20 mouse cellular contexts compared by ENCODE assay signal in genomic region chr14:60256356-60256755, GRCm38 (mm10). TPM values are rescaled to one million over a fixed set of nuclear protein-coding genes. Genes with fewer than 3 reads are reported as not detected.
DNase-seq lines count a peak whose midpoint lies in the region; ATAC-seq and TF ChIP-seq lines count a peak whose summit lies in the region.
"Had no signal": no experiment of that assay in that cellular context is flagged by ENCODE, and none has a peak within 500 bp of the region (broad histone marks: within the 10 kb centered on the region; RNA-seq: fewer than 3 reads in every experiment).

No protein-coding gene starts in this region.

- no peak for ATAC-seq in midbrain, postnatal 0 days (ENCODE audit: low FRiP score)
- ATAC-seq in midbrain, embryonic 11.5 days (ENCODE audit: low FRiP score) = no peak
- no peak for ATAC-seq in embryonic facial prominence, embryonic 13.5 days (ENCODE audit: insufficient number of reproducible peaks, insufficient read depth, low FRiP score, low TSS enrichment, low read depth)
- ATAC-seq: forebrain, embryonic 16.5 days; inflammation-experienced regulatory T-cells, adult 6 months; Patski had no signal

- H3K9me3 ChIP-seq in heart, embryonic 10.5 days = no peaks in the 10 kb centered on the region
- no peaks in the 10 kb centered on the region for H3K9me3 ChIP-seq in midbrain, postnatal 0 days (ENCODE audit: low read length)
- no peaks in the 10 kb centered on the region for H3K9me3 ChIP-seq in midbrain, embryonic 11.5 days (ENCODE audit: control insufficient read depth, low read length)
- no peaks in the 10 kb centered on the region for H3K9me3 ChIP-seq in embryonic facial prominence, embryonic 13.5 days
- H3K9me3 ChIP-seq: limb, embryonic 15.5 days had no signal

- 25% methylated on average over 3 of the region's 3 CpGs for WGBS in heart, embryonic 10.5 days
- WGBS in midbrain, postnatal 0 days = 24% methylated on average over 3 of the region's 3 CpGs
- 26% methylated on average over 3 of the region's 3 CpGs for WGBS in midbrain, embryonic 11.5 days
- 23% methylated on average over 3 of the region's 3 CpGs for WGBS in embryonic facial prominence, embryonic 13.5 days

- no peak for TF ChIP-seq CTCF in midbrain, postnatal 0 days (IDR thresholded peaks at IDR 0.05)

- H3K4me1 ChIP-seq in heart, embryonic 10.5 days = peaks cover 5% of the 10 kb centered on the region
- H3K4me1 ChIP-seq in midbrain, postnatal 0 days (ENCODE audit: insufficient read depth, low read length) = no peaks in the 10 kb centered on the region
- peaks cover 6% of the 10 kb centered on the region for H3K4me1 ChIP-seq in midbrain, embryonic 11.5 days (ENCODE audit: control insufficient read depth, insufficient read depth, low read length)
- peaks cover 15% of the 10 kb centered on the region; the same call in 1 of the 2 replicates for H3K4me1 ChIP-seq in embryonic facial prominence, embryonic 13.5 days

- no peaks in the 10 kb centered on the region for H3K36me3 ChIP-seq in heart, embryonic 10.5 days
- H3K36me3 ChIP-seq in midbrain, postnatal 0 days (ENCODE audit: insufficient read depth, low read length) = no peaks in the 10 kb centered on the region
- H3K36me3 ChIP-seq in midbrain, embryonic 11.5 days (ENCODE audit: control insufficient read depth, insufficient read depth, low read length) = no peaks in the 10 kb centered on the region
- no peaks in the 10 kb centered on the region for H3K36me3 ChIP-seq in embryonic facial prominence, embryonic 13.5 days
- H3K36me3 ChIP-seq: limb, embryonic 15.5 days had no signal

- DNase-seq in heart, adult 11 months = peak; percentile 85
- no peak for DNase-seq in heart, embryonic 10.5 days (ENCODE audit: low spot score)
- DNase-seq in midbrain, postnatal 0 days (ENCODE audit: low spot score) = no peak
- no peak for DNase-seq in midbrain, embryonic 11.5 days (ENCODE audit: low spot score, missing footprints)
- peak; percentile 26 for DNase-seq in retina, postnatal 1 day
- no peak for DNase-seq in frontal cortex, postnatal 36 days (ENCODE audit: low spot score in 2 of 2)
- no peak for DNase-seq in cerebellum, adult 8-10 months
- DNase-seq: adrenal gland, postnatal 36 days; cerebellum, adult 9-10 months; gastrocnemius, postnatal 25 days; kidney, postnatal 14 days; layer of hippocampus, postnatal 36 days; thymus, postnatal 36 days had no signal

- no peak overlapping the region for H3K4me3 ChIP-seq in heart, embryonic 10.5 days
- H3K4me3 ChIP-seq in midbrain, postnatal 0 days (ENCODE audit: low read depth, low read length) = no peak overlapping the region
- H3K4me3 ChIP-seq in midbrain, embryonic 11.5 days (ENCODE audit: low read depth, low read length) = no peak overlapping the region
- H3K4me3 ChIP-seq in embryonic facial prominence, embryonic 13.5 days = no peak overlapping the region
- H3K4me3 ChIP-seq: limb, embryonic 15.5 days had no signal

- peak overlapping the region; percentile 19; the same call in 1 of the 2 replicates for H3K9ac ChIP-seq in midbrain, postnatal 0 days (replicated peaks; ENCODE audit: low read length, poor library complexity, severe bottlenecking)
- H3K9ac ChIP-seq in midbrain, embryonic 11.5 days (ENCODE audit: low read length) = no peak overlapping the region
- 0 out of 2 replicates have a peak overlapping the region, but pooled peaks have one; percentile 11 for H3K9ac ChIP-seq in embryonic facial prominence, embryonic 13.5 days
- H3K9ac ChIP-seq: limb, embryonic 15.5 days had no signal

- H3K27ac ChIP-seq in heart, embryonic 10.5 days = no peak overlapping the region
- H3K27ac ChIP-seq in midbrain, postnatal 0 days (ENCODE audit: low read depth, low read length) = no peak overlapping the region
- no peak overlapping the region for H3K27ac ChIP-seq in midbrain, embryonic 11.5 days (ENCODE audit: low read depth, low read length)
- H3K27ac ChIP-seq in embryonic facial prominence, embryonic 13.5 days = no peak overlapping the region
- H3K27ac ChIP-seq: limb, embryonic 15.5 days had no signal

- H3K27me3 ChIP-seq in heart, embryonic 10.5 days (ENCODE audit: insufficient read depth, poor library complexity, severe bottlenecking) = no peaks in the 10 kb centered on the region
- no peaks in the 10 kb centered on the region for H3K27me3 ChIP-seq in midbrain, postnatal 0 days (ENCODE audit: insufficient read depth, low read length)
- no peaks in the 10 kb centered on the region for H3K27me3 ChIP-seq in midbrain, embryonic 11.5 days (ENCODE audit: control insufficient read depth, insufficient read depth, low read length)
- H3K27me3 ChIP-seq in embryonic facial prominence, embryonic 13.5 days = no peaks in the 10 kb centered on the region
- H3K27me3 ChIP-seq: limb, embryonic 15.5 days had no signal

- H3K4me2 ChIP-seq in midbrain, postnatal 0 days (ENCODE audit: low read depth, low read length, poor library complexity, severe bottlenecking) = no peak overlapping the region
- no peak overlapping the region for H3K4me2 ChIP-seq in midbrain, embryonic 11.5 days
- H3K4me2 ChIP-seq in embryonic facial prominence, embryonic 13.5 days = no peak overlapping the region
- H3K4me2 ChIP-seq: limb, embryonic 15.5 days had no signal

RNA-seq across cellular contexts. Expression of gene Gm49336, which starts 5.0 kb away (rescaled TPM):
- polyA plus RNA-seq in heart, embryonic 10.5 days (2016; fragmentation: Nextera tagmentation; extraction: Ambion mirVana) = 44.7 and 50.3 TPM in 2 replicates
- 115 and 137 TPM in 2 replicates for total RNA-seq in midbrain, postnatal 0 days (2014; rRNA removed)
- polyA plus RNA-seq in midbrain, postnatal 0 days (2015; fragmentation: Nextera tagmentation; extraction: Ambion mirVana) = 36.9 and 37.5 TPM in 2 replicates
- 86.7 and 94.8 TPM in 2 replicates for polyA plus RNA-seq in midbrain, embryonic 11.5 days (2014; fragmentation: Nextera tagmentation; extraction: Ambion mirVana)
- polyA plus RNA-seq in embryonic facial prominence, embryonic 13.5 days (2015; fragmentation: Nextera tagmentation; extraction: Ambion mirVana) = 46.0 and 54.6 TPM in 2 replicates

RNA-seq across cellular contexts. Expression of gene Nupl1, which starts 5.1 kb away (rescaled TPM):
- polyA plus RNA-seq in heart, embryonic 10.5 days (2016; fragmentation: Nextera tagmentation; extraction: Ambion mirVana) = 0.07 TPM in 1 of 2 replicates, not detected in the other
- 0.05 and 0.16 TPM in 2 replicates for total RNA-seq in midbrain, postnatal 0 days (2014; rRNA removed)
- 0.07 TPM in 1 of 2 replicates, not detected in the other for polyA plus RNA-seq in midbrain, postnatal 0 days (2015; fragmentation: Nextera tagmentation; extraction: Ambion mirVana)
- 0.04 TPM in 1 of 2 replicates, not detected in the other for polyA plus RNA-seq in midbrain, embryonic 11.5 days (2014; fragmentation: Nextera tagmentation; extraction: Ambion mirVana)
- polyA plus RNA-seq in embryonic facial prominence, embryonic 13.5 days (2015; fragmentation: Nextera tagmentation; extraction: Ambion mirVana) = not detected in 2 replicates
- total RNA-seq: adrenal gland, postnatal 36 days; gastrocnemius, postnatal 25 days; layer of hippocampus, postnatal 36 days had no signal
- polyA plus RNA-seq: heart, embryonic 14.5 days; inflammation-experienced regulatory T-cells, adult 6 months; limb, embryonic 15.5 days; Patski; small intestine, adult 2 months had no signal

RNA-seq across cellular contexts. Expression of gene Mtmr6, which starts 8.7 kb away (rescaled TPM):
- 22.4 and 28.4 TPM in 2 replicates for polyA plus RNA-seq in heart, embryonic 10.5 days (2016; fragmentation: Nextera tagmentation; extraction: Ambion mirVana)
- 36.1 and 38.6 TPM in 2 replicates for total RNA-seq in midbrain, postnatal 0 days (2014; rRNA removed)
- polyA plus RNA-seq in midbrain, postnatal 0 days (2015; fragmentation: Nextera tagmentation; extraction: Ambion mirVana) = 57.7 and 58.6 TPM in 2 replicates
- polyA plus RNA-seq in midbrain, embryonic 11.5 days (2014; fragmentation: Nextera tagmentation; extraction: Ambion mirVana) = 51.0 and 57.4 TPM in 2 replicates
- 36.2 and 36.5 TPM in 2 replicates for polyA plus RNA-seq in embryonic facial prominence, embryonic 13.5 days (2015; fragmentation: Nextera tagmentation; extraction: Ambion mirVana)

RNA-seq across cellular contexts. Expression of gene Atp8a2, which starts 59.4 kb away (rescaled TPM):
- 6.9 and 8.0 TPM in 2 replicates for polyA plus RNA-seq in heart, embryonic 10.5 days (2016; fragmentation: Nextera tagmentation; extraction: Ambion mirVana)
- total RNA-seq in midbrain, postnatal 0 days (2014; rRNA removed) = 65.9 and 81.7 TPM in 2 replicates
- 36.0 and 43.0 TPM in 2 replicates for polyA plus RNA-seq in midbrain, postnatal 0 days (2015; fragmentation: Nextera tagmentation; extraction: Ambion mirVana)
- polyA plus RNA-seq in midbrain, embryonic 11.5 days (2014; fragmentation: Nextera tagmentation; extraction: Ambion mirVana) = 7.4 and 8.3 TPM in 2 replicates
- 3.0 and 3.1 TPM in 2 replicates for polyA plus RNA-seq in embryonic facial prominence, embryonic 13.5 days (2015; fragmentation: Nextera tagmentation; extraction: Ambion mirVana)
- polyA plus RNA-seq: Patski had no signal

Comparison
In these comparisons a context has a peak if more than half of its experiments do, and no peak if none do; other contexts are left out.
1. DNase-seq: peak in heart, adult 11 months (single experiment) and retina, postnatal 1 day (single experiment); none in heart, embryonic 10.5 days (single experiment), midbrain, postnatal 0 days (single experiment), midbrain, embryonic 11.5 days (single experiment), frontal cortex, postnatal 36 days (0 of 2) and cerebellum, adult 8-10 months (single experiment).